Mouse (Mus musculus) limb, embryonic 10.5 days (tissue): ENCODE measurements around the gene H2-Q6. TPM values are rescaled to one million over a fixed set of nuclear protein-coding genes. Genes with fewer than 3 reads are reported as not detected.

ENCODE experiments used
- polyA plus RNA-seq: library from polyadenylated mRNA; unstranded; fragments of >200 nt; fragmentation: Nextera tagmentation; extraction: Ambion mirVana; gene quantifications from 2 replicates; pipeline ENCODE4 v1.2.1, GENCODE M21; 2016

Gene H2-Q6
- polyA plus RNA-seq, 1 experiment from 2014 or later, result 3.8 TPM

Other genes starting within 250 kb of the H2-Q6 start
- 1.5 and 1.8 TPM in 2 replicates for gene Aif1, start 248.8 kb upstream of the H2-Q6 start, polyA plus RNA-seq
- gene Lst1, start 236.4 kb upstream of the H2-Q6 start, polyA plus RNA-seq, result 1.6 and 2.0 TPM in 2 replicates
- gene Ltb, start 230.4 kb upstream of the H2-Q6 start, polyA plus RNA-seq, result 0.38 and 0.45 TPM in 2 replicates
- gene Tnf, start 222.8 kb upstream of the H2-Q6 start, polyA plus RNA-seq, result 0.14 TPM in 1 of 2 replicates, not detected in the other
- gene Lta, start 219.5 kb upstream of the H2-Q6 start, polyA plus RNA-seq, result not detected in 2 replicates
- 0.30 and 0.33 TPM in 2 replicates for gene Gm16181, start 204.0 kb upstream of the H2-Q6 start, polyA plus RNA-seq
- gene Atp6v1g2, start 191.2 kb upstream of the H2-Q6 start, polyA plus RNA-seq, result 4.5 and 5.2 TPM in 2 replicates
- gene Nfkbil1, start 189.1 kb upstream of the H2-Q6 start, polyA plus RNA-seq, result 10.7 and 12.1 TPM in 2 replicates
- 749 and 792 TPM in 2 replicates for gene Ddx39b, start 183.1 kb upstream of the H2-Q6 start, polyA plus RNA-seq
- 21.4 and 23.1 TPM in 2 replicates for gene H2-D1, start 162.1 kb upstream of the H2-Q6 start, polyA plus RNA-seq
- gene H2-Q1, start 104.4 kb upstream of the H2-Q6 start, polyA plus RNA-seq, result not detected in 2 replicates
- 0.79 and 0.80 TPM in 2 replicates for gene H2-Q2, start 82.6 kb upstream of the H2-Q6 start, polyA plus RNA-seq
- gene H2-Q4, start 45.2 kb upstream of the H2-Q6 start, polyA plus RNA-seq, result 2.2 and 3.6 TPM in 2 replicates
- gene H2-Q7, start 14.3 kb downstream of the H2-Q6 start, polyA plus RNA-seq, result 24.7 and 28.4 TPM in 2 replicates
- gene H2-Q10, start 45.2 kb downstream of the H2-Q6 start, polyA plus RNA-seq, result 0.51 and 0.53 TPM in 2 replicates
- gene Pou5f1, start 81.2 kb downstream of the H2-Q6 start, polyA plus RNA-seq, result not detected in 2 replicates
- gene Tcf19, start 92.0 kb downstream of the H2-Q6 start, polyA plus RNA-seq, result 38.8 and 52.0 TPM in 2 replicates
- gene Cchcr1, start 92.2 kb downstream of the H2-Q6 start, polyA plus RNA-seq, result 24.9 and 25.5 TPM in 2 replicates
- 1.4 TPM in 2 replicates for gene Psors1c2, start 108.4 kb downstream of the H2-Q6 start, polyA plus RNA-seq
- not detected in 2 replicates for gene Cdsn, start 127.3 kb downstream of the H2-Q6 start, polyA plus RNA-seq
- gene 2300002M23Rik, start 142.6 kb downstream of the H2-Q6 start, polyA plus RNA-seq, result not detected in 2 replicates
- gene Sfta2, start 176.7 kb downstream of the H2-Q6 start, polyA plus RNA-seq, result not detected in 2 replicates
- not detected in 2 replicates for gene Gm9573, start 201.8 kb downstream of the H2-Q6 start, polyA plus RNA-seq
- gene Mucl3, start 218.8 kb downstream of the H2-Q6 start, polyA plus RNA-seq, result 0.08 and 0.24 TPM in 2 replicates
- 21.1 and 21.5 TPM in 2 replicates for gene Vars2, start 242.7 kb downstream of the H2-Q6 start, polyA plus RNA-seq
- gene Gtf2h4, start 248.9 kb downstream of the H2-Q6 start, polyA plus RNA-seq, result 67.0 and 72.4 TPM in 2 replicates